Mouse (Mus musculus): ENCODE results near the gene Llcfc1.

The Llcfc1 gene

GRCm38 (mm10) chr6:41684131-41684530, at the start of gene Llcfc1:
Llcfc1 (plus strand) TSS chr6:41684431.
- in situ Hi-C loops (cut with MboI; ENCODE audit: low sequenced_read_pairs): no loop called here

DNA sequence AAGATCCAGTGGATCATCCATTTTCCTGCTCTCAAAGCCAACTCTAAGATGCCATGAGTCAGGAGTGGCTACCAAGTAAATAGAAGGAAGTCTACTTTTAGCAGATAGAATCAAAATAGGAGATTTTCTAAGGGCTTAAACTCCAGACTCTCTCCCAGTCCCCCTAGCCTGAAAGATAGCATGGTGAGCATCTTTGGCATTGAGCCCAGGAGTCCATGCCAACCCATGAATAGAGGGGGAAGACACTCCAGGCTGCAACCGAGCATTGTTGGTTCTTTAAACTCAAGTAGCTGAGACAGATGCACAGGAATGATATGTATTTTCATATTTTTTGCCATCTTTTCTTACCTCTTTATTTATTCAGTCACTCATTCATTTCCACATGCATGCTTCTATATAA, 49.0 kb upstream of the Llcfc1 start:
- in situ Hi-C loops (cut with MboI; ENCODE audit: low sequenced_read_pairs): no loop called here

DNA sequence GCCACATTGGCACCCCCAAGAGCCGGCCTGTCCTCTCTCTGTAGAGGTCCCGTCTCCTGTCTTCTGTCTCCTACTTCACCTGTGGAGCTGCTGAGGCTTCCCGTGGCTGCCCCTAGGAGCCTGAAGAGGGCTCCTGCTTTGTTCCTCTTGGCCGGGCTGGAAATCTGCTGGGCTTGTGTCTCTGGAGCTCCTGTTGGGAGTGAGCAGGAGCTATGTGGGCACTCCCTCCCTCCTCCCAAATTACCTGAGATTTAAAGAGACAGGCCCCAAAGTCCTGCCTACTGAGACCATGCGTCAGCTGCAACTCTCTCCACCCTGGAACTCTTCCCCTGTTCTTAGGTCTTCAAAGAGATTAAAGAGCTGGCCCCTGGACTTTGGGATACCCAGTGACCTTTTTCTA, 48.1 kb upstream of the Llcfc1 start, which contains the start of gene Trpv6:
Gene Trpv6, minus strand, starts transcription at position 228 of the 400 bp plus-strand sequence.
- in situ Hi-C loops (cut with MboI; ENCODE audit: low sequenced_read_pairs): no loop called here

DNA sequence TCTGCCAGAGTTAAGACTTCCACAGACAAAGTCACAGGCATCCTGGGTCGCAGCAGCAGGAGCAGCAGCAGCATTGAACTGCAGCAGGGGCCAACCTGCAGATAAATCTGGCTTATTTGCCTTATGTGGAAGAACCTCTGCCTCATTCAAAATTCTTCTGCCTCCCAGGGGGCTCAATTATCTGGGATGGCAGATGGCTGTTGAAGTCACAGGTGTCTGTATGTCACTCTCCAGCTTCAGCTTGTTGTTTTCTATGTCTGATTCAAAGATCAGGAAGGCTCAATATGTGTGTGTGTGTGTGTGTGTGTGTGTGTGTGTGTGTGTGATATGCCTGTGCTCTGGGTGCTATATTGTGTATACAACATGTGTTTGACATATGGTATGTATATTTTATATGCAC, 46.8 kb upstream of the Llcfc1 start:
- in situ Hi-C loops (cut with MboI; ENCODE audit: low sequenced_read_pairs): no loop called here

DNA sequence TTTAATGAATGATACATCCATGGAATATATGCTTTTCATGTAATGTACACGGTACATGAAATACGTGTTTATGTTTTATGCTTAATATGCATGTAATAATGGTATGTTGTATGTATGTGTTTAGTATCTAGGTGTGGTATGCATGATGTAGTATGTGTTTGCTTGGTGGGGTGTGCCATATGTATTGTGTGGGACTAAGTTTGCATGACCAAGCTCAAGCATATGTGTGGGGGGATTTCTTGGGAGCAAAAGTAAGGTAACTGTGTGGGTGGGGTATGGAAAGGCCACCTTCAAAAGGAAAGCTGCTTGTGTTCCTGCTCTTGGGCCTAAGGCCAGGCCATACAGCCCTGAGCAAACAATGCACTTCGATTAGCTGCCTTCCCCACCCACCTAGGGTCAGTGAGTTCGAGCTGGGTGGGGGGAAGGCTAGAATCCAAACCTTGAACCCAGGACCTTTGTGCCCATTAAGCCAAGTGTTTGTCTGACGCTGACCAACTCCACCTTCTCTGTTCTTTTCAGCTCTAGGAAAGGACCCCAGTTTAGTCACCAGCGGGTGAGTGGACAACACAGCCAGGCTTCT, 46.2 kb upstream of the Llcfc1 start:
- in situ Hi-C loops (cut with MboI; ENCODE audit: low sequenced_read_pairs): no loop called here

DNA sequence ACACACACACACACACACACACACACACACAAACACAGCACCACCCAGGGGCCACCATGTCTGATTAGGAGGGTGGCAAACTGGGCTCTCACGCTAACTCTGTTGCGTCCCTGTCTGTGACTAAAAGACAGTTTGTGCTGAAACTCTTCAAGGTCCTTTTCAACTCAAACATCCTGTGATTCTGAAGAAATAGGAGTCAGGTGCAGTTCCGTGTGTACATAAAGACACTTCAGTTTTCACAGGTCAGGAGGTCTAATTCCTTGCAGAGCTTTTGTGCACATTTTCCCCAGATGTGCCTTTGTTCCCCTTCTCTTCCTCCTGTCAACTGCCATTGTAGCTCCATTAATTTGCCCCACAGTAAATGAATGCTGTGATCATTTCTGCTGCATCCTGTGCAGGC, 43.8 kb upstream of the Llcfc1 start:
- in situ Hi-C loops (cut with MboI; ENCODE audit: low sequenced_read_pairs): no loop called here

DNA sequence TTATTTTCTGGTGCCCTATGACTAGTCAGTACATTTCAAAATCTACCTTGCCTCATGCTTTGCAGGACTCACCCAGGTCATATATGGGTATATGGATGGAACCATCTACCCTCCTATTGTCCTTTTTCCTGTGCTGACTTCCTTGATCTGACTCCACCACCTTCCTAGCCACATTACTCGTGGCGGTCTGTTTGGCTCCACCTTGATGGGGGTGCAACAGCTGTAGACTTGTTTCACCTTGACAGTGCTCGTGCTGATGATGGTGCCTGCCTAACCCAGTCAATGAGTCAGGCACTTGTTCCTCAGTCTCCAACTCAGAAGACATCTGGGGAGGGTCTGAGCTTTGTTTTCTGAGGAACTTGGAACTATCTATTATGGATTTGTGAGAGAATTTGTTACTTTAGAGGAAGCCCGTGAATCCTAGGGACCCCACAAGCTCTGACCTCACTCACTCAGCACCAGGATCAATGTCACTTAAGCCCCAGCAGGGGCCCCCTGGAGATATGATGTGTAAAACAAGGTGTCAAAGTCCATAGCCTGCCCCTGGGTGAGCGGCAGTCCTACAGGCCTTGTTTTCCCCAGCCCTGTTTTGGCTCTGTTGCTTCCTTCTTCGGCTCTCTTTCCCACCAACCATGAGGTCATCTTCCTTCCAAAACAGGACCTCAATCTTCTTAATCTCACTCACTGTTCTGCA, 42.9 kb upstream of the Llcfc1 start:
- in situ Hi-C loops (cut with MboI; ENCODE audit: low sequenced_read_pairs): no loop called here

- in situ Hi-C loops (cut with MboI; ENCODE audit: low sequenced_read_pairs): no loop called here
Measured at GRCm38 (mm10) chr6:41642765-41643164, 41.5 kb upstream of the Llcfc1 start.

DNA sequence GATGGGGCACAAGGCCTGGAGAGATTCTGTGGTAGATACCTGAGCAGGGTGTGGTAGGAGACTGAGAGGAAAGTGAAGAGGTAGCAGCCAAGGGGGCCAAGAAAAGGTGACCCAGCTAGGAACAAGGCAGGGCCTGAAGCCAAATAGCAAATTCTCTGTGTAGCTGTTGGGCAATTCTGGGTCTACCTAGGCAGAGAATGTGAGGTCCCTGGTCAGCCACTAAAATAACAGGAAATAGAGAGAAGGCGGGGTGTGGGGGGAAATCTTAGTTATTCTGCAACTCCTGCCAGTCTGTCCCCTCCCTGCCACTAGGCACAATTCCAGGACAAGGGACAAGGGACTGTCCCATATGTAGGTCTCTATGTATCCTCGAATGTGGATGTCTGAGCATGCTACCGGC, 41.0 kb upstream of the Llcfc1 start:
- in situ Hi-C loops (cut with MboI; ENCODE audit: low sequenced_read_pairs): no loop called here

DNA sequence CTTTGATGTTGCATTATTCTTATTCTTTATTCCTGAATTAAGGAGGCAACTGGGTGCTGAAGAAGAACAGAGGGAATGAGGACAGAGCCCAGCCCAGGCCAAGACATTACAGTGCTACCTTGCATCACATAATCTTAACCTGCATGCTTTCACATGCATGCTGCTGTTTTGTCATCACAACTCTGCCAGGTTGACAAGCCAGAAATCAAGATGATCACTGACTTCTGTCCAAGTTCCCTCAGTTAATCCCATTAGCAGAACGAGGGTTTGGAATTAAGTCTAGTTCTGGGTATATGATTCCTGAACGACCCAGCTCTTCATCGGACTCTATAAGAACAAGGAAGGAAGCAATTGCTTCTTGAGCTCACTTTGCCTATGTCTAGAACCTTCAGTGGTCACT, 38.0 kb upstream of the Llcfc1 start:
- in situ Hi-C loops (cut with MboI; ENCODE audit: low sequenced_read_pairs): no loop called here

DNA sequence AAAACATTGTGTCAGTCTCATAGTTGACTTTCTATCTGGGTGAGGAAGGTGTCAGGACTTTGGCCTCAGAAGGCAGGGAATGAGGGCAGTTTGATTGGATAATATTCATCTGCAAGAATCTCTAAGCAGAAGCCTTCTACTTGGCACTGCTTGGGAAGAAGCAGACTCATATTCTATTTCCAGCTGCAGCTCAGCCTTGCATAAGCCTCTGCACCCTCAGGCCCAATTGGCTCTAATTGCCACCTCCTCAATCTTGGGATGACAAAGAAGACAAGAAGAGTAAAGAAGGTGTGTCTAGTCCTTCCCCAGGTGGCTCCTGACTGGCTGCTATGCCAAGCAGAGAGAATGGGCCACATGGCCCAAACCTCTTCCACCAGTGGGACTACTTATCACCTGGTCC, 37.6 kb upstream of the Llcfc1 start:
- in situ Hi-C loops (cut with MboI; ENCODE audit: low sequenced_read_pairs): no loop called here

DNA sequence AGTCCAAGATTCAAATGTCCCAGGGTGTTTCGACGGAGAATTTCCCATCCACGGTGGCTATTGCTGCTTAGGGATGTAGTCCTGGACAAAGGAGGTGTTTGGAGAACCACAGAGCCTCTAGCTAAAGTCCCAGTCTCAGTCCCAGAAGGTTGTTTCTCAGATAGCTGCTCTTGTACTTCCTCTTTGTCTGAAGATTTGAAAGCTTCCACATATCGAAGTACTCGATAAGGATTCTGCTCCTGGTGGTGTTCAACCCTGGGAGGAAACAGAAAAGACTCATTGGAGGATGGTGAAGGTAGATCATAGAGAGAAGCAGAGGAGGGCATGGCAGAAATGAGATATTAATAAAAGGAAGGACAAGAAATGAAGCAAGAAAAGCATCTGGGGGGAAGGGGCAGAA, 31.1 kb upstream of the Llcfc1 start:
- in situ Hi-C loops (cut with MboI; ENCODE audit: low sequenced_read_pairs): no loop called here

- in situ Hi-C loops (cut with MboI; ENCODE audit: low sequenced_read_pairs): no loop called here
Measured at GRCm38 (mm10) chr6:41654648-41655047, 29.6 kb upstream of the Llcfc1 start.

DNA sequence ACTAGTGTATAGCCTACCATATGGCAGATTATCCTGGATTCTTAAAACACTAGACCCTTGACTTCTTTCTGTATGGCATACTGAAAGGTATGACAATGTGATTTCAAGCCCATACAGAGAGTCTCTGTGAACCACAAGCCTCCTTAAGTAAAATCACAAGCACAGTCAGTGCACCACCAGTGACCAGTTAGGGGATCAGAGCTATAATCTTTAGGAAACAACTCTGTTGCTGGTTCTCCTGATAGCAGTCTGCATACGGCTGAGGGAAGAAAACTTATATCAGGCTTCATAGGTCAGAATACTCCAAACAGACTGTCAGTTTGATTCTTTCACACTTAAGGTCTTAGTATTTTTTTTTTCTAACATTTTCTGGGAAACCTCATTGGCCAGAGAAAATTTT, 25.7 kb upstream of the Llcfc1 start:
- in situ Hi-C loops (cut with MboI; ENCODE audit: low sequenced_read_pairs): no loop called here

GRCm38 (mm10) chr6:41662320-41662719, 21.9 kb upstream of the Llcfc1 start:
- in situ Hi-C loops (cut with MboI; ENCODE audit: low sequenced_read_pairs): no loop called here

GRCm38 (mm10) chr6:41676530-41676929, 7.7 kb upstream of the Llcfc1 start:
- in situ Hi-C loops (cut with MboI; ENCODE audit: low sequenced_read_pairs): no loop called here

- in situ Hi-C loops (cut with MboI; ENCODE audit: low sequenced_read_pairs): no loop called here
Measured at GRCm38 (mm10) chr6:41680669-41681068, 3.6 kb upstream of the Llcfc1 start, which contains the start of gene Trpv5. Trpv5 (minus strand) TSS chr6:41680769.

DNA sequence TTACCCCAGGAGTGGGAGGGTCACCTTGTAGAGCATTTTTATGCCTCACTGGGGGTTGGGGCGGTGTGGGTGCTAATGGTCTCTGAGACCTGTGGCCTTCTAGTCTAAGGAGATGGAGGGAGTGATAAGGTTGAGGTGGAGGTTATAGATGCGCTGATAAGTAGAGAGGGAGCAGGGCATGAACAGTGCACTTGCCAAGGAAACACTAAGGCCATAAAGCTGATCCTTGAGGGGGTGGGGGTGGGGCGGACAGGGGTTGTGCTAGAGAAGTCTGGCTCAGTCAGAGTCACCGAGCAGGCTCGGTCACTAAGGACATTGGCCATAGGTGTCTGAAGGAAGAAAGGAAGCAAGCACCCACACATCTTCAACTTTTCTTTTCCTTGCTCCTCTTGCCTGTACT, 2.6 kb upstream of the Llcfc1 start:
- in situ Hi-C loops (cut with MboI; ENCODE audit: low sequenced_read_pairs): no loop called here

GRCm38 (mm10) chr6:41684911-41685310, 680 bp downstream of the Llcfc1 start:
- in situ Hi-C loops (cut with MboI; ENCODE audit: low sequenced_read_pairs): no loop called here

GRCm38 (mm10) chr6:41685596-41685995, 1.4 kb downstream of the Llcfc1 start:
- in situ Hi-C loops (cut with MboI; ENCODE audit: low sequenced_read_pairs): no loop called here

DNA sequence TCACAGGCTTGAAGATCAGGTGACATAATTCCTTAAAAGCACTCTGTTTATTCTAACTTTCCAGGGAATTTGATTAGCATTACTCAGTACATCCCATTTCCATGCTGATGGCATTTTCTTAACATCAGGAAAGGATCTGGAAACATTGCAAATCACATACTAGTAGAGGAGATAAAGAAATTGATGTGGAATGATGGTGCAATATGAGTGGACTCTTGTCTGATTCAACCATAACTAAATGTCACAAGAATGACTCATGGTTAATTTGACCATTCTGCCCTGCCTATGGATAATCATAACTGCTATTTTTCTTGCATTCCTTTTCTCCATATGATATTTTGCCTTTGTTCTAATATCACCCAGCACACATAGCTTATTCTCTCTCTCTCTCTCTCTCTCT, 8.0 kb downstream of the Llcfc1 start:
- in situ Hi-C loops (cut with MboI; ENCODE audit: low sequenced_read_pairs): no loop called here

- in situ Hi-C loops (cut with MboI; ENCODE audit: low sequenced_read_pairs): no loop called here
Measured at GRCm38 (mm10) chr6:41694407-41694806, 10.2 kb downstream of the Llcfc1 start.

GRCm38 (mm10) chr6:41701245-41701644, 17.0 kb downstream of the Llcfc1 start:
- in situ Hi-C loops (cut with MboI; ENCODE audit: low sequenced_read_pairs): no loop called here

All from CH12F3 (cell line).